Mouse (Mus musculus) liver, adult 2 months (tissue): Measurements from ENCODE around the gene Tyk2.

Experiments used
- CTCF ChIP-seq: fragments of 200-500 bp; IDR thresholded peaks from 2 replicates; pipeline ENCODE4 v1.5.1; 2011; ENCODE audit warnings: low read depth, low read length, control low read depth
- POLR2A ChIP-seq: fragments of 200-500 bp; IDR thresholded peaks from 2 replicates; pipeline ENCODE4 v1.6.1; 2011; ENCODE audit warnings: low read length, control low read depth; ENCODE audit not compliant: insufficient read depth; ENCODE audit errors: extremely low read depth

GRCm38 (mm10) chr9:21172364-21172763, 41.3 kb upstream of the Tyk2 start:
- TF ChIP-seq CTCF, result no peak
- TF ChIP-seq POLR2A, result no peak
